14 mouse cellular contexts compared by ENCODE assay signal in the genomic region with DNA sequence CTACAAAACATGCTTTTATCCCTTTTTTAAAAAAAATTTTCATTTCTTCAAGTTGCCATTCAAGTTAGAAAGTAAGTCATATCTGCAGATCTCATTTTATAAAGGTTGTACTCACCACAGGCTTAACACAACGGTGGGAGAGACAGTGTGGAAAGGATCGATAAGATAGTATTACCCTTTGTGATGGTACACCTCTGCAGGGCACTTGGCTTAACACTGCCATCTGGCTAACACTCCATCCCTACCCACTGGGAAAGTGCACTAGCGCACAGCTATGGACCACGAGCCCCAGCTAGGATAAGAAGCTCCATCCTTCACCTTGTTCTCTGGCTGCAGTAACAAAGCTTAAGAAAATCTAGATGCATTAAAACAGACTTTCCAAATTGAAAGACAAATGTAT.
"Had no signal": no experiment of that assay in that cellular context is flagged by ENCODE, and none has a peak within 500 bp of the region (broad histone marks: within the 10 kb centered on the region; RNA-seq: fewer than 3 reads in every experiment).

No protein-coding gene starts in this region.

- H3K4me3 ChIP-seq: liver, embryonic 12.5 days; midbrain, embryonic 12.5 days; neural tube, embryonic 12.5 days; stomach, embryonic 15.5 days had no signal

- DNase-seq: lung, adult 18-20 months; lung, embryonic 14.5 days; lung, postnatal 10 days; lung, postnatal 4 days; right cerebral cortex, postnatal 14 days; thymus, adult 2 months; thymus, postnatal 25 days; thymus, postnatal 4 days had no signal

- H3K9me3 ChIP-seq: liver, embryonic 12.5 days; midbrain, embryonic 12.5 days; neural tube, embryonic 12.5 days; stomach, embryonic 15.5 days had no signal

- H3K36me3 ChIP-seq: liver, embryonic 12.5 days; midbrain, embryonic 12.5 days; neural tube, embryonic 12.5 days; stomach, embryonic 15.5 days had no signal

- H3K27me3 ChIP-seq: liver, embryonic 12.5 days; midbrain, embryonic 12.5 days; neural tube, embryonic 12.5 days; stomach, embryonic 15.5 days had no signal

- H3K9ac ChIP-seq: liver, embryonic 12.5 days; liver, embryonic 14.5 days; lung, embryonic 14.5 days; midbrain, embryonic 12.5 days; neural tube, embryonic 12.5 days; stomach, embryonic 15.5 days had no signal

- ATAC-seq: liver, embryonic 12.5 days had no signal

- H3K4me1 ChIP-seq: liver, embryonic 12.5 days; neural tube, embryonic 12.5 days; stomach, embryonic 15.5 days had no signal

- H3K4me2 ChIP-seq: liver, embryonic 12.5 days; lung, embryonic 14.5 days; midbrain, embryonic 12.5 days; neural tube, embryonic 12.5 days; stomach, embryonic 15.5 days had no signal

- H3K27ac ChIP-seq: liver, embryonic 12.5 days; liver, embryonic 14.5 days; midbrain, embryonic 12.5 days; neural tube, embryonic 12.5 days; stomach, embryonic 15.5 days; stomach, postnatal 0 days had no signal
